Mouse (Mus musculus) spleen, adult 2 months (tissue): ENCODE measurements around the gene Mrpl32.

Experiments
- CTCF ChIP-seq: fragments of 200-500 bp; IDR thresholded peaks from 2 replicates; pipeline ENCODE4 v1.5.1; 2011; ENCODE audit warnings: mild to moderate bottlenecking, inconsistent platforms; ENCODE audit not compliant: insufficient read depth, insufficient read length, insufficient replicate concordance; ENCODE audit errors: extremely low read depth
- POLR2A ChIP-seq: fragments of 200-500 bp; IDR thresholded peaks from 2 replicates; pipeline ENCODE4 v1.6.1; 2011; ENCODE audit warnings: low read depth, low read length, inconsistent platforms

DNA sequence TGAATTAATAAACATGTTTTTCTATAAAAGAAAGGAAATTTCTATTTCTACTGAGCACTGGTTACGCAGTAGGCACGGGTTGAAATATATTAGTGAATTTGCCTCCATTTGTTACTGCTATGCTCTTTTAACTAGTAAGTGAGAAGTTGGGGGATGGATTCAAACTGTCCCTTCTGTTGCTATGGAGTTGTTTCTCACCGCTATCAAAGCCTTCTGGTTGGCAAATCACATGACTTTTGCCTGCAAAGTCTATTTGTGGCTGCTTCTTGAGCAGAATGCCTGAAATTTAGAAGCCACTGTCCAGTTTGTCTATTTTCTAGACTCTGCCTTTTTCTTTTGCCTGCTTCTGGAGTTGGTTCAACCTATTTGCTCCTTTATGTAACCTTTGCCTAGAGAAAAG lies 32.6 kb downstream of the Mrpl32 start:
- TF ChIP-seq CTCF = no peak
- TF ChIP-seq POLR2A = no peak
